Mouse (Mus musculus): Measurements from ENCODE around the gene Rmnd1.
"Not testable (repeated sequence)": the region's sequence is repeated elsewhere in the genome, so short reads cannot be mapped to it uniquely, and the experiment has no call there.

The Rmnd1 gene

GRCm38 (mm10) chr10:4432123-4432931 lies at the start of gene Rmnd1, which contains the start of gene Armt1:
Gene Rmnd1 (minus strand): TSS chr10:4432388.
Gene Armt1 (plus strand): TSS chr10:4432467.
- DNase-seq: peak; percentile 93 to 98

- DNase-seq: peak in 1 of 2 experiments; percentile 46
Measured at GRCm38 (mm10) chr10:4481695-4482094, 49.5 kb upstream of the Rmnd1 start.

- no peak for DNase-seq
Measured at GRCm38 (mm10) chr10:4480929-4481328, 48.7 kb upstream of the Rmnd1 start.

GRCm38 (mm10) chr10:4476604-4477003 lies 44.4 kb upstream of the Rmnd1 start:
- no peak for DNase-seq

GRCm38 (mm10) chr10:4475431-4475830 lies 43.2 kb upstream of the Rmnd1 start:
- DNase-seq: no peak

GRCm38 (mm10) chr10:4473591-4473993 lies 41.4 kb upstream of the Rmnd1 start:
- DNase-seq: no peak

- no peak for DNase-seq
Measured at GRCm38 (mm10) chr10:4469406-4469805, 37.2 kb upstream of the Rmnd1 start.

GRCm38 (mm10) chr10:4465799-4466198 lies 33.6 kb upstream of the Rmnd1 start:
- no peak for DNase-seq

- no peak for DNase-seq
Measured at GRCm38 (mm10) chr10:4460201-4460600, 28.0 kb upstream of the Rmnd1 start.

GRCm38 (mm10) chr10:4456409-4456808 lies 24.2 kb upstream of the Rmnd1 start:
- DNase-seq: no peak

GRCm38 (mm10) chr10:4435416-4435815 lies 3.2 kb upstream of the Rmnd1 start:
- no peak for DNase-seq

- not testable (repeated sequence) for DNase-seq
Measured at GRCm38 (mm10) chr10:4433871-4434270, 1.7 kb upstream of the Rmnd1 start.

- DNase-seq: no peak
Measured at GRCm38 (mm10) chr10:4432996-4433755, 988 bp upstream of the Rmnd1 start.

GRCm38 (mm10) chr10:4431746-4432122 lies 454 bp downstream of the Rmnd1 start:
- DNase-seq: no peak

- peak; percentile 64 to 69 for DNase-seq
Measured at GRCm38 (mm10) chr10:4430826-4431225, 1.4 kb downstream of the Rmnd1 start.

- DNase-seq: no peak
Measured at GRCm38 (mm10) chr10:4430399-4430798, 1.8 kb downstream of the Rmnd1 start.

GRCm38 (mm10) chr10:4425245-4425644 lies 6.9 kb downstream of the Rmnd1 start:
- DNase-seq: peak in 1 of 2 experiments; percentile 36

GRCm38 (mm10) chr10:4407191-4407590 lies 25.0 kb downstream of the Rmnd1 start:
- no peak for DNase-seq

- no peak for DNase-seq
Measured at GRCm38 (mm10) chr10:4405511-4405910, 26.7 kb downstream of the Rmnd1 start.

GRCm38 (mm10) chr10:4404895-4405491 lies 27.2 kb downstream of the Rmnd1 start:
- peak in 1 of 2 experiments; percentile 69 for DNase-seq

- no peak for DNase-seq
Measured at GRCm38 (mm10) chr10:4398058-4398457, 34.1 kb downstream of the Rmnd1 start.

GRCm38 (mm10) chr10:4395321-4395720 lies 36.9 kb downstream of the Rmnd1 start:
- DNase-seq: no peak

GRCm38 (mm10) chr10:4391851-4392250 lies 40.3 kb downstream of the Rmnd1 start:
- DNase-seq: peak; percentile 46 to 65

All from kidney, postnatal 25 days (tissue).